Mouse (Mus musculus) stomach, postnatal 0 days (tissue): ENCODE measurements around the gene Gm12248. TPM values are rescaled to one million over a fixed set of nuclear protein-coding genes. Genes with fewer than 3 reads are reported as not detected.
"Not testable (repeated sequence)": the region's sequence is repeated elsewhere in the genome, so short reads cannot be mapped to it uniquely, and the experiment has no call there.

Source experiments
- ATAC-seq: fragments of 200-750 bp; cut with Nextera tagmentation; 2 replicates; pipeline ENCODE4 v1.8.0; 2017; ENCODE audit not compliant: low FRiP score, low TSS enrichment
- DNase-seq: peaks from one replicate; pipeline ENCODE4 v3.0.0-alpha.2; 2016; ENCODE audit warnings: low spot score
- H3K27ac ChIP-seq: fragments of 300-500 bp; sonication (generic); replicated peaks from 2 replicates; pipeline ENCODE4 v1.5.1; 2014; ENCODE audit warnings: mild to moderate bottlenecking, control low read depth
- H3K27me3 ChIP-seq: fragments of 300-500 bp; sonication (generic); 2 replicates; pipeline ENCODE4 v1.6.1; 2014; ENCODE audit warnings: low read length; ENCODE audit not compliant: control insufficient read depth, insufficient read depth
- H3K36me3 ChIP-seq: fragments of 300-500 bp; sonication (generic); 2 replicates; pipeline ENCODE4 v1.6.1; 2014; ENCODE audit warnings: low read length, mixed read lengths; ENCODE audit not compliant: control insufficient read depth, insufficient read depth
- H3K4me1 ChIP-seq: fragments of 300-500 bp; sonication (generic); replicated peaks from 2 replicates; pipeline ENCODE4 v1.6.1; 2014; ENCODE audit warnings: antibody characterized with exemption; ENCODE audit not compliant: control insufficient read depth, insufficient read depth
- H3K4me2 ChIP-seq: fragments of 300-500 bp; sonication (generic); replicated peaks from 2 replicates; pipeline ENCODE4 v1.6.1; 2014; ENCODE audit warnings: low read depth, mild to moderate bottlenecking, control low read depth, moderate library complexity
- H3K4me3 ChIP-seq: fragments of 300-500 bp; sonication (generic); 2 replicates; pipeline ENCODE4 v1.5.1; 2014; ENCODE audit warnings: low read depth, low read length, control low read depth
- H3K9ac ChIP-seq: fragments of 300-500 bp; sonication (generic); 2 replicates; pipeline ENCODE4 v1.6.1; 2014; ENCODE audit warnings: mild to moderate bottlenecking, low read length, control low read depth, mixed read lengths
- H3K9me3 ChIP-seq: fragments of 300-500 bp; sonication (generic); 2 replicates; pipeline ENCODE4 v1.6.1; 2016; ENCODE audit warnings: low read length; ENCODE audit not compliant: control insufficient read depth
- CTCF ChIP-seq: IDR thresholded peaks from 2 replicates; pipeline ENCODE4 v1.5.1; 2016; ENCODE audit warnings: antibody characterized with exemption, low read depth, mild to moderate bottlenecking, moderate library complexity
- EP300 ChIP-seq: optimal IDR thresholded peaks from 2 replicates; pipeline ENCODE3; 2016; ENCODE audit warnings: antibody characterized with exemption
- WGBS: fragments of 180-500 bp; shearing (Covaris S2); extraction: QIAGEN DNeasy Blood & Tissue Kit; methylation state at CpG from one replicate; pipeline ENCODE4 v1.1.7; 2014; 5-methylcytosine and 5-hydroxymethylcytosine counted together
- polyA plus RNA-seq: library from polyadenylated mRNA; unstranded; fragments of >200 nt; fragmentation: Nextera tagmentation; extraction: Ambion mirVana; gene quantifications from 2 replicates; pipeline ENCODE4 v1.2.1, GENCODE M21; 2015

Gene Gm12248
- polyA plus RNA-seq, 1 experiment from 2014 or later = not detected

GRCm38 (mm10) chr11:58101194-58101720 lies 8.3 kb upstream of the Gm12248 start:
- Histone ChIP-seq H3K4me2 (no peak overlapping the region), H3K4me1 (no peaks in the 10 kb centered on the region; the same call in 1 of the 2 replicates), H3K9me3 (no peaks in the 10 kb centered on the region), H3K27me3 (no peaks in the 10 kb centered on the region), H3K4me3 (no peak overlapping the region), H3K9ac (no peak overlapping the region), H3K36me3 (no peaks in the 10 kb centered on the region), H3K27ac (no peak overlapping the region)
- ATAC-seq = no peak
- 84% methylated on average over 4 of the region's 4 CpGs for WGBS
- no peak for DNase-seq
- no peak for TF ChIP-seq CTCF
- no peak for TF ChIP-seq EP300

- ATAC-seq = no peak
- no peak overlapping the region for H3K27ac ChIP-seq
Measured at GRCm38 (mm10) chr11:58100006-58100405, 7.1 kb upstream of the Gm12248 start.

GRCm38 (mm10) chr11:58098366-58098720 lies 5.4 kb upstream of the Gm12248 start:
- TF ChIP-seq CTCF = peak; percentile 58
- H3K4me2 ChIP-seq, H3K27ac ChIP-seq, H3K9me3 ChIP-seq, DNase-seq, H3K9ac ChIP-seq, ATAC-seq, H3K36me3 ChIP-seq, H3K27me3 ChIP-seq, H3K4me3 ChIP-seq, H3K4me1 ChIP-seq: not testable (repeated sequence)
- WGBS = 71% methylated on average over 5 of the region's 5 CpGs

More at GRCm38 (mm10) chr11:58100006-58100405, 7.1 kb upstream of the Gm12248 start:
- no peak overlapping the region for H3K4me2 ChIP-seq
- no peak overlapping the region for H3K9ac ChIP-seq
- 83% methylated on average over 2 of the region's 2 CpGs for WGBS
- no peak overlapping the region for H3K4me3 ChIP-seq
- no peaks in the 10 kb centered on the region for H3K9me3 ChIP-seq
- no peak for DNase-seq
- H3K27me3 ChIP-seq = no peaks in the 10 kb centered on the region
- no peaks in the 10 kb centered on the region; the same call in 1 of the 2 replicates for H3K4me1 ChIP-seq
- TF ChIP-seq EP300 (no peak), CTCF (no peak)
- H3K36me3 ChIP-seq = no peaks in the 10 kb centered on the region

GRCm38 (mm10) chr11:58097621-58098365 lies 4.9 kb upstream of the Gm12248 start:
- Histone ChIP-seq H3K9ac (peak overlapping the region; percentile 43; the same call in 1 of the 2 replicates), H3K27ac (no peak overlapping the region), H3K4me2 (peak overlapping the region; percentile 72), H3K27me3 (no peaks in the 10 kb centered on the region), H3K36me3 (no peaks in the 10 kb centered on the region), H3K9me3 (no peaks in the 10 kb centered on the region), H3K4me3 (peak overlapping the region; percentile 40), H3K4me1 (no peaks in the 10 kb centered on the region)
- WGBS = 3% methylated on average over 32 of the region's 38 CpGs
- TF ChIP-seq CTCF (no peak), EP300 (no peak)
- DNase-seq (peak; percentile 34), ATAC-seq (peak; percentile 41; the same call in 1 of the 2 replicates)

DNA sequence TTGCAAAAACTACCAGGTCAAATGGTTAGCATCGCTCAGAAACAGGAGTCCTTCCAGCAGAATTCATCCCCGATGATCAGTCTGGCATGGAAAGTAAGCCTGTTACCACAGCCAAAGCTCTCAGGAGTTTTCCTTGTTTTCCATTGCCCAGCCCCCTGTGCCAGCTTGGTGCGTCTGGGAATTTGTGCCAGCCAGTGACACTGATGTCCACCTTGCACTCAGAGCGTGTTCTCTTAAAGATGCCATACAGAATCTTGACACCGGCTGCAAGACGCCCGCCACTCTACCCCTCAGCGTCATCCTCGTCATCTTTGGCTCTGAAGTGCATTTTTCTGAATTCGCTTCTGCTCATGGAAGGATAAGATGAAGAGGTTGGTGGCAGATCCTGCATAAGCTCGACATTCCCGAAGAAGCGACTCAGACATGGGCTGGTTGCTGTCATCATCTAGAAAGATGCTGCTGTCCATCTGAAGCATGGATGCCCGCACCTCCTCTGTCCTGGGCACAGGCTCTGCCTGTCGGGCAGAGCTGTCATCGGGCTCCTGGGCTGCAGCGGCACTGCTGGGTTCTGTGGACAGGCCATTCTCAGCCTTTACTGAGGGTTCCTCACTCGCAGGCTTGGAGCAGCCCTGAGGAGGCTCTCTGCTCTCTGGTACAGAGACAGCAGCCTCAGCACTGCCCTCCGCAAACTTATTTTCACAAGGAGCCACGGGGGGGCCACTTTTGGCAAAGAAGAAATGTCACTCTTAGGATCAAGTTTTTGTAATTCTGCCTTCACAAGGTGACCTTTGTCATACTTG lies 4.1 kb upstream of the Gm12248 start:
- Histone ChIP-seq H3K36me3 (no peaks in the 10 kb centered on the region), H3K4me3 (no peak overlapping the region), H3K9me3 (no peaks in the 10 kb centered on the region), H3K4me2 (peak overlapping the region; percentile 72), H3K27me3 (no peaks in the 10 kb centered on the region), H3K9ac (no peak overlapping the region), H3K4me1 (no peaks in the 10 kb centered on the region), H3K27ac (no peak overlapping the region)
- DNase-seq = no peak
- no peak for TF ChIP-seq CTCF
- no peak for TF ChIP-seq EP300
- no peak for ATAC-seq
- 55% methylated on average over 20 of the region's 20 CpGs for WGBS
